ENCODE assay signal across 9 mouse cellular contexts in genomic region chr6:5103769-5104168, GRCm38 (mm10).
DNase-seq lines count a peak whose midpoint lies in the region; ATAC-seq and TF ChIP-seq lines count a peak whose summit lies in the region.
"Had no signal": no experiment of that assay in that cellular context is flagged by ENCODE, and none has a peak within 500 bp of the region (broad histone marks: within the 10 kb centered on the region; RNA-seq: fewer than 3 reads in every experiment).

No protein-coding gene starts in this region.

- no peak for TF ChIP-seq CTCF in heart, adult 2 months (IDR thresholded peaks at IDR 0.05)

- H3K4me3 ChIP-seq in heart, embryonic 11.5 days (ENCODE audit: low read depth, low read length), result no peak overlapping the region
- no peak overlapping the region for H3K4me3 ChIP-seq in heart, adult 2 months
- no peak overlapping the region for H3K4me3 ChIP-seq in liver, embryonic 13.5 days (replicated peaks)
- H3K4me3 ChIP-seq: limb, embryonic 13.5 days had no signal

- H3K4me1 ChIP-seq in heart, embryonic 11.5 days (ENCODE audit: control insufficient read depth, insufficient read depth, low read length), result peaks cover 16% of the 10 kb centered on the region
- H3K4me1 ChIP-seq in heart, adult 2 months (ENCODE audit: control insufficient read depth, insufficient read depth, low read length), result no peaks in the 10 kb centered on the region
- H3K4me1 ChIP-seq in liver, embryonic 13.5 days (replicated peaks), result peaks cover 24% of the 10 kb centered on the region

- H3K27ac ChIP-seq in heart, embryonic 11.5 days (ENCODE audit: low read depth, low read length), result no peak overlapping the region
- no peak overlapping the region for H3K27ac ChIP-seq in heart, adult 2 months
- no peak overlapping the region for H3K27ac ChIP-seq in liver, embryonic 13.5 days
- H3K27ac ChIP-seq: limb, embryonic 13.5 days had no signal

- no peak overlapping the region for H3K4me2 ChIP-seq in heart, embryonic 11.5 days
- H3K4me2 ChIP-seq in liver, embryonic 13.5 days, result no peak overlapping the region
- H3K4me2 ChIP-seq: limb, embryonic 13.5 days had no signal

- ATAC-seq in heart, embryonic 11.5 days (replicated peaks; ENCODE audit: insufficient number of reproducible peaks, low FRiP score, low TSS enrichment), result peak; percentile 65; the same call in 1 of the 2 replicates
- ATAC-seq in liver, embryonic 13.5 days (ENCODE audit: low read depth), result peak; percentile 77

- no peak for TF ChIP-seq EP300 in heart, adult 2 months (IDR thresholded peaks at IDR 0.05; ENCODE audit: insufficient read depth, low read depth, low read length)

- 8% methylated on average over 6 of the region's 6 CpGs for WGBS in heart, embryonic 11.5 days (ENCODE audit: insufficient replicate concordance)
- 26% methylated on average over 6 of the region's 6 CpGs for WGBS in heart, adult 2 months
- WGBS in liver, embryonic 13.5 days (ENCODE audit: insufficient replicate concordance), result 9% methylated on average over 6 of the region's 6 CpGs

- no peak for DNase-seq in heart, adult 2 months
- peak; percentile 19 for DNase-seq in retina, postnatal 1 day
- DNase-seq in retina, embryonic 14.5 days (ENCODE audit: low spot score), result no peak
- DNase-seq in liver, embryonic 13.5 days, result peak; percentile 15
- peak; percentile 32 for DNase-seq in yolk sac, embryonic 10.5 days (ENCODE audit: low spot score)
- no peak for DNase-seq in gastrocnemius, postnatal 4 days (ENCODE audit: low spot score in 2 of 2)
- no peak for DNase-seq in layer of hippocampus, postnatal 10 days (ENCODE audit: low spot score in 2 of 2)

- no peaks in the 10 kb centered on the region for H3K9me3 ChIP-seq in heart, embryonic 11.5 days (replicated peaks; ENCODE audit: control insufficient read depth, low read length)
- H3K9me3 ChIP-seq in liver, embryonic 13.5 days (replicated peaks), result no peaks in the 10 kb centered on the region
- H3K9me3 ChIP-seq: limb, embryonic 13.5 days had no signal

- no peak for TF ChIP-seq POLR2A in heart, adult 2 months (IDR thresholded peaks at IDR 0.05; ENCODE audit: insufficient read depth, low read depth, low read length)

- no peaks in the 10 kb centered on the region for H3K27me3 ChIP-seq in heart, embryonic 11.5 days (ENCODE audit: control insufficient read depth, insufficient read depth, low read length)
- H3K27me3 ChIP-seq in heart, adult 2 months (ENCODE audit: control insufficient read depth, insufficient read depth, low read length), result no peaks in the 10 kb centered on the region
- no peaks in the 10 kb centered on the region for H3K27me3 ChIP-seq in liver, embryonic 13.5 days
- H3K27me3 ChIP-seq: limb, embryonic 13.5 days had no signal

- intact Hi-C loops in heart, adult 2 months (cut with DNase I), result no loop called here

- no peak overlapping the region for H3K9ac ChIP-seq in heart, embryonic 11.5 days (ENCODE audit: low read depth, low read length)
- H3K9ac ChIP-seq in heart, adult 2 months (ENCODE audit: low read depth, low read length), result no peak overlapping the region
- no peak overlapping the region for H3K9ac ChIP-seq in liver, embryonic 13.5 days
- H3K9ac ChIP-seq: limb, embryonic 13.5 days had no signal

- H3K36me3 ChIP-seq in heart, embryonic 11.5 days (ENCODE audit: control insufficient read depth, insufficient read depth, low read length), result no peaks in the 10 kb centered on the region
- H3K36me3 ChIP-seq in heart, adult 2 months (ENCODE audit: control insufficient read depth, insufficient read depth, low read length), result no peaks in the 10 kb centered on the region
- no peaks in the 10 kb centered on the region for H3K36me3 ChIP-seq in liver, embryonic 13.5 days
- H3K36me3 ChIP-seq: limb, embryonic 13.5 days had no signal

- no peaks in the 10 kb centered on the region for H3K79me2 ChIP-seq in heart, adult 2 months (replicated peaks; ENCODE audit: control insufficient read depth, insufficient read depth, low read length)

Comparison
In these comparisons a context has a peak if more than half of its experiments do, and no peak if none do; other contexts are left out.
1. DNase-seq: peak in retina, postnatal 1 day (single experiment), liver, embryonic 13.5 days (single experiment) and yolk sac, embryonic 10.5 days (single experiment); none in heart, adult 2 months (0 of 2), retina, embryonic 14.5 days (single experiment), gastrocnemius, postnatal 4 days (0 of 2) and layer of hippocampus, postnatal 10 days (0 of 2).